Mouse (Mus musculus): ENCODE measurements around the gene Gart.

DNA sequence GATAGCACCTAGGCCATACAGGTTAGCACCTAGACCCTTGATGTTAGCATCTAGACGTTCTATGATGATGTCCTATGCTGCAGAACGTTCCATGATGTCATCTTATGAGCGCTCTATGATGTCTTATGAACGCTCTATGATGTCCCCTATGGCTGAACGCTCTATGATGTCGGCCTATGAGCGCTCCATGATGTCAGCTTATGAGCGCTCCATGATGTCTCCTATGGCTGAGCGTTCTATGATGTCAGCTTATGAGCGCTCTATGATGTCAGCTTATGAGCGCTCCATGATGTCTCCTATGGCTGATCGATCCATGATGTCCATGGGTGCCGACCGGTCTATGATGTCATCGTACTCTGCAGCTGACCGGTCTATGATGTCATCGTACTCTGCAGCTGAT, 10.5 kb upstream of the Gart start:
- no peak for TF ChIP-seq MAX (IDR thresholded peaks at IDR 0.05; ENCODE audit: low read length)
- no peak for TF ChIP-seq JUND (conservative IDR thresholded peaks at IDR 0.05; ENCODE audit: low read depth, low read length)
- no peak for TF ChIP-seq ZC3H11A (IDR thresholded peaks at IDR 0.05; ENCODE audit: low read depth, low read length)
- no peak for TF ChIP-seq MEF2A (IDR thresholded peaks at IDR 0.05; ENCODE audit: borderline replicate concordance, low read depth, low read length)
- no peak for TF ChIP-seq TCF12 (IDR thresholded peaks at IDR 0.05; ENCODE audit: low read depth, low read length)
